Mouse (Mus musculus): ENCODE measurements around the gene Dapk1. TPM values are rescaled to one million over a fixed set of nuclear protein-coding genes. Genes with fewer than 3 reads are reported as not detected.

The Dapk1 gene
- polyA plus RNA-seq, 1 experiment from 2014 or later: 14.8 TPM

GRCm38 (mm10) chr13:60660711-60661261, 59.0 kb downstream of the Dapk1 start:
- 76% methylated on average over 9 of the region's 9 CpGs for WGBS
- ATAC-seq (ENCODE audit: insufficient number of reproducible peaks, low FRiP score, low TSS enrichment, low read depth) (no peak), DNase-seq (ENCODE audit: low spot score) (no peak)
- H3K36me3 ChIP-seq (ENCODE audit: control insufficient read depth, insufficient read depth, low read length): no peaks in the 10 kb centered on the region
- no peaks in the 10 kb centered on the region for H3K27me3 ChIP-seq (ENCODE audit: control insufficient read depth, insufficient read depth, low read length)
- no peaks in the 10 kb centered on the region for H3K9me3 ChIP-seq (ENCODE audit: control insufficient read depth, low read length)
- H3K4me2 ChIP-seq (ENCODE audit: low read depth, severe bottlenecking): no peak overlapping the region
- no peak overlapping the region for H3K4me3 ChIP-seq (ENCODE audit: low read depth, low read length)
- H3K9ac ChIP-seq (ENCODE audit: low read length): no peak overlapping the region
- no peak overlapping the region for H3K27ac ChIP-seq (replicated peaks; ENCODE audit: low read depth, low read length)
- H3K4me1 ChIP-seq (ENCODE audit: control insufficient read depth, insufficient read depth, low read length): 0 out of 2 replicates have a peak, but pooled peaks cover 3% of the 10 kb centered on the region

DNA sequence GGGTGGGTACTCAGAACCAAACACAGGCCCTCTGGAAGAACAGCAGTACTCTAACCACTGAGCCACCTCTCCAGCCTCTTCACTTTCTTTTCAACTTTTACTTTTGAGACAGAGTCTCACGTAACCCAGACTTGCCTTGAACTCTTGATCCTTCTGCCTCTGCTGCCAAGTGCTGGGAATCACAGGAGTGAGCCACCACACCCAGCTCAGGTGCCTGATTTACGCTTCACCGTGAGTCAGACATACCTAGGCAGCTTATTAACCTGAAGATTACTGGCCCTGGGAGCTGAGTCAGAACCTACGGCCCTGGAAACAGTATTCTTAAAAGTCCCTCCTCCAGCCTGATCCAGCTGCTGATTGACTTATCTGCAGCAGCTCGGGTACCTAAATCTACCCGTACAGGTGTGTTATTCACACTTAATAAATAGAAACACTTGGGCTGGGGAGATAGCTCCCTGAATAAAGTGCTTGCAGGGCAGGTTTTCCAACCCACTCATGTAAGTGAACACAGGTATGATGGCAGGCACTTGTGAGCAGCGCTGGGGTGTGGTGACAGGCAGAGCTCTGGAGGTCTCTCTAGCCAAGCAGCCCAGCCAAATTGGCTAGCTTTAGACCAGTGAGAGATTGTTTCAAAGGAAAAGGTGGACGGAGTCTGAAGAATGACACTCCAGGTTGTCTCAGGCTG, 60.9 kb downstream of the Dapk1 start:
- Histone ChIP-seq H3K27ac (replicated peaks; ENCODE audit: low read depth, low read length) (no peak overlapping the region), H3K4me3 (ENCODE audit: low read depth, low read length) (no peak overlapping the region), H3K4me2 (ENCODE audit: low read depth, severe bottlenecking) (no peak overlapping the region), H3K4me1 (ENCODE audit: control insufficient read depth, insufficient read depth, low read length) (0 out of 2 replicates have a peak, but pooled peaks cover 3% of the 10 kb centered on the region), H3K27me3 (ENCODE audit: control insufficient read depth, insufficient read depth, low read length) (no peaks in the 10 kb centered on the region), H3K36me3 (ENCODE audit: control insufficient read depth, insufficient read depth, low read length) (no peaks in the 10 kb centered on the region), H3K9ac (ENCODE audit: low read length) (no peak overlapping the region), H3K9me3 (ENCODE audit: control insufficient read depth, low read length) (no peaks in the 10 kb centered on the region)
- 88% methylated on average over 8 of the region's 8 CpGs for WGBS
- ATAC-seq (ENCODE audit: insufficient number of reproducible peaks, low FRiP score, low TSS enrichment, low read depth) (no peak), DNase-seq (ENCODE audit: low spot score) (no peak)

- Histone ChIP-seq H3K27me3 (ENCODE audit: control insufficient read depth, insufficient read depth, low read length) (no peaks in the 10 kb centered on the region), H3K4me1 (ENCODE audit: control insufficient read depth, insufficient read depth, low read length) (0 out of 2 replicates have a peak, but pooled peaks cover 3% of the 10 kb centered on the region), H3K9ac (ENCODE audit: low read length) (no peak overlapping the region), H3K9me3 (ENCODE audit: control insufficient read depth, low read length) (no peaks in the 10 kb centered on the region), H3K4me2 (ENCODE audit: low read depth, severe bottlenecking) (no peak overlapping the region), H3K27ac (replicated peaks; ENCODE audit: low read depth, low read length) (no peak overlapping the region), H3K4me3 (ENCODE audit: low read depth, low read length) (no peak overlapping the region), H3K36me3 (ENCODE audit: control insufficient read depth, insufficient read depth, low read length) (no peaks in the 10 kb centered on the region)
- ATAC-seq (ENCODE audit: insufficient number of reproducible peaks, low FRiP score, low TSS enrichment, low read depth) (no peak), DNase-seq (ENCODE audit: low spot score) (no peak)
- 87% methylated on average over 3 of the region's 3 CpGs for WGBS
Observed at GRCm38 (mm10) chr13:60664058-60664457, 62.3 kb downstream of the Dapk1 start.

DNA sequence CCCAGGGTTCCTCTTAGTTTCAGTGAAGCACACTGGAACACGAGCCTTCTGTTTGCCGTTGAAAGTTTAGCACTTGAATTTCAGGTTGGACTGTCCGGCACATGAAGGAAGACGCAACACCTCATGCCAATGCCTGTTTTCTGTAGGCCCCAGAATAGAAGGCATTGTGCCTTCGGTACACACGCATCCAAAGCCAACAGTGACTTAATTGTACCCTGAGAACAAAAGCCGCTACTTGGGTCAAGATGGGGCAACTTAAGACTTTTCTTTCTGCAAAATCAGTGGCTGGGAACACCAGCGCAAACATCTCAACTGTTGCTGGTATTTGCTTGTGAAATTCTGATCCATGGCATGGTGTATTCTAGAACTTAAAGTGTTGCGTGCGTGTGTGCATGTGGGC, 63.1 kb downstream of the Dapk1 start:
- Histone ChIP-seq H3K4me2 (ENCODE audit: low read depth, severe bottlenecking) (no peak overlapping the region), H3K36me3 (ENCODE audit: control insufficient read depth, insufficient read depth, low read length) (no peaks in the 10 kb centered on the region), H3K9ac (ENCODE audit: low read length) (no peak overlapping the region), H3K4me1 (ENCODE audit: control insufficient read depth, insufficient read depth, low read length) (0 out of 2 replicates have a peak, but pooled peaks cover 3% of the 10 kb centered on the region), H3K4me3 (ENCODE audit: low read depth, low read length) (no peak overlapping the region), H3K9me3 (ENCODE audit: control insufficient read depth, low read length) (no peaks in the 10 kb centered on the region), H3K27me3 (ENCODE audit: control insufficient read depth, insufficient read depth, low read length) (no peaks in the 10 kb centered on the region), H3K27ac (replicated peaks; ENCODE audit: low read depth, low read length) (no peak overlapping the region)
- whole genome bisulfite sequencing: 92% methylated on average over 10 of the region's 10 CpGs
- DNase-seq (ENCODE audit: low spot score) (no peak), ATAC-seq (ENCODE audit: insufficient number of reproducible peaks, low FRiP score, low TSS enrichment, low read depth) (no peak)

DNA sequence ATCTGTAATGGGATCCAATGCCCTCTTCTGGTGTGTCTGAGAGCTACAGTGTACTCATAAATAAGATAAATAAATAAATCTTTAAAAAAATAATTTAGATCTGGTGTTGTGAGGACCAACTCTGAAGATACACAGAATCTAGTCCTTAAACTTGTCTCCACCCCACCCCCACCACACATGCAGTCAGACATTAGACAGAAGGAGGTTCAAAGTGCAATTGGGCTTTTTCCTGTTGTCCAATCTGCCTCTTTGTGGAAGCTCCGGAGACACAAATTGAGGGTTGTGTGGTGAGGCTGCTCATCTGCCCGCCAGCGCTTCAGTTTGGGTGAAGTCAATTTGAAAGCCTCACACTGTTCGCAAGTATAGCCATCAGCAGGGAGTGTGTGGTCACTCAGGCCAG, 63.7 kb downstream of the Dapk1 start:
- Histone ChIP-seq H3K4me3 (ENCODE audit: low read depth, low read length) (no peak overlapping the region), H3K36me3 (ENCODE audit: control insufficient read depth, insufficient read depth, low read length) (no peaks in the 10 kb centered on the region), H3K27ac (replicated peaks; ENCODE audit: low read depth, low read length) (no peak overlapping the region), H3K4me2 (ENCODE audit: low read depth, severe bottlenecking) (no peak overlapping the region), H3K4me1 (ENCODE audit: control insufficient read depth, insufficient read depth, low read length) (peaks cover under 1% of the 10 kb centered on the region), H3K9ac (ENCODE audit: low read length) (no peak overlapping the region), H3K9me3 (ENCODE audit: control insufficient read depth, low read length) (no peaks in the 10 kb centered on the region), H3K27me3 (ENCODE audit: control insufficient read depth, insufficient read depth, low read length) (no peaks in the 10 kb centered on the region)
- no peak for DNase-seq (ENCODE audit: low spot score)
- ATAC-seq (ENCODE audit: insufficient number of reproducible peaks, low FRiP score, low TSS enrichment, low read depth): no peak
- 95% methylated on average over 4 of the region's 4 CpGs for WGBS

DNA sequence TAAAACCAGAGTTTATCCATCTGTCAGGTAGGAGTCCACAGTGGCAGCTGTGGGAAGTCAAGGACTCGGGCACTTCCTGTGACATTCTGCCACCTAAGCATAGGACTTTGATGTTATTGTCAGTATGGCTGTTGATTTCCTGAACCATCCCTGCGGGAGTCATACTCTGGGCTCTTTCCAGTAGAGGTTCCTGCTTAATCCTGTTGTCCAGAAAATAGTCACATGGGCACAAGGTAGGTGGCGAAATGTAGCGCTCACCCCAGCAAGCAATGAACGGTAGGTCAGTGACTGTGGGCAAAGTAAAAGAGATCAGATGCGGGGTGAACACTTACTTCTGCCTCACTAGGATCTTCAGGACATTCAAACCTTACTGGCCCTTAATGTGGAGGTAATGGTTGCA, 66.3 kb downstream of the Dapk1 start:
- no peak overlapping the region for H3K27ac ChIP-seq (replicated peaks; ENCODE audit: low read depth, low read length)
- DNase-seq (ENCODE audit: low spot score) (no peak), ATAC-seq (ENCODE audit: insufficient number of reproducible peaks, low FRiP score, low TSS enrichment, low read depth) (no peak)
- H3K9me3 ChIP-seq (ENCODE audit: control insufficient read depth, low read length): no peaks in the 10 kb centered on the region
- no peaks in the 10 kb centered on the region for H3K36me3 ChIP-seq (ENCODE audit: control insufficient read depth, insufficient read depth, low read length)
- H3K4me1 ChIP-seq (ENCODE audit: control insufficient read depth, insufficient read depth, low read length): peaks cover 10% of the 10 kb centered on the region
- H3K4me3 ChIP-seq (ENCODE audit: low read depth, low read length): no peak overlapping the region
- no peak overlapping the region for H3K4me2 ChIP-seq (ENCODE audit: low read depth, severe bottlenecking)
- H3K27me3 ChIP-seq (ENCODE audit: control insufficient read depth, insufficient read depth, low read length): no peaks in the 10 kb centered on the region
- whole genome bisulfite sequencing: 88% methylated on average over 6 of the region's 6 CpGs
- H3K9ac ChIP-seq (ENCODE audit: low read length): no peak overlapping the region

- no peak overlapping the region for H3K4me2 ChIP-seq (ENCODE audit: low read depth, severe bottlenecking)
- H3K4me1 ChIP-seq (ENCODE audit: control insufficient read depth, insufficient read depth, low read length): peaks cover 22% of the 10 kb centered on the region
- H3K9me3 ChIP-seq (ENCODE audit: control insufficient read depth, low read length): no peaks in the 10 kb centered on the region
- DNase-seq (ENCODE audit: low spot score): no peak
- H3K27ac ChIP-seq (replicated peaks; ENCODE audit: low read depth, low read length): no peak overlapping the region
- H3K4me3 ChIP-seq (ENCODE audit: low read depth, low read length): no peak overlapping the region
- H3K36me3 ChIP-seq (ENCODE audit: control insufficient read depth, insufficient read depth, low read length): no peaks in the 10 kb centered on the region
- no peaks in the 10 kb centered on the region for H3K27me3 ChIP-seq (ENCODE audit: control insufficient read depth, insufficient read depth, low read length)
- WGBS: 44% methylated on average over 10 of the region's 10 CpGs
- ATAC-seq (ENCODE audit: insufficient number of reproducible peaks, low FRiP score, low TSS enrichment, low read depth): no peak
- no peak overlapping the region for H3K9ac ChIP-seq (ENCODE audit: low read length)
Observed at GRCm38 (mm10) chr13:60670605-60671004, 68.9 kb downstream of the Dapk1 start.

- Histone ChIP-seq H3K27ac (replicated peaks; ENCODE audit: low read depth, low read length) (no peak overlapping the region), H3K4me3 (ENCODE audit: low read depth, low read length) (no peak overlapping the region), H3K9me3 (ENCODE audit: control insufficient read depth, low read length) (no peaks in the 10 kb centered on the region), H3K27me3 (ENCODE audit: control insufficient read depth, insufficient read depth, low read length) (no peaks in the 10 kb centered on the region), H3K4me2 (ENCODE audit: low read depth, severe bottlenecking) (no peak overlapping the region), H3K9ac (ENCODE audit: low read length) (no peak overlapping the region), H3K36me3 (ENCODE audit: control insufficient read depth, insufficient read depth, low read length) (no peaks in the 10 kb centered on the region), H3K4me1 (ENCODE audit: control insufficient read depth, insufficient read depth, low read length) (peaks cover 24% of the 10 kb centered on the region)
- 45% methylated on average over 10 of the region's 10 CpGs for WGBS
- no peak for ATAC-seq (ENCODE audit: insufficient number of reproducible peaks, low FRiP score, low TSS enrichment, low read depth)
- DNase-seq (ENCODE audit: low spot score): no peak
Observed at GRCm38 (mm10) chr13:60671235-60671634, 69.5 kb downstream of the Dapk1 start.

Data from limb, embryonic 11.5 days (tissue).